In the genomic region with DNA sequence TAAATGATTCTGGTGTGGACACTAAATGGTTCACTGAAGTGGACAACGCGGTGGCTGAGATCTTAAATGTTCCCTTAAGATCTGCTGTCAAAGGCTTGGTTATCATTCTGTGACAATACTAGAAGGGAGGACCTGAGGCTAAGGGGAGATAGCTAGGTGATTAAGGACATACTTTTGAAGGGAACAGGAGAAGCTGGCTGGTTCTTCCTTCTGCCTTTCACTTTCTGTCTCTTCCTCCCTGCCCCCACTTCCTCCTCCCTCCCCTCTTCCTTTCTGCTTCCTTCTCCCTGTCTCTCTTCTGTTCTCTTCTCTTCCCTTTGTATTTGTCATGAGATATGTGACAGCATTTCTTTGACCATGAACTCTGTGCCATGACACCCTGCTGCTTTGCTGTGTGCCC, we compare ENCODE assay signal across 18 mouse cellular contexts. TPM values are rescaled to one million over a fixed set of nuclear protein-coding genes. Genes with fewer than 3 reads are reported as not detected.
DNase-seq lines count a peak whose midpoint lies in the region; ATAC-seq and TF ChIP-seq lines count a peak whose summit lies in the region.
"Had no signal": no experiment of that assay in that cellular context is flagged by ENCODE, and none has a peak within 500 bp of the region (broad histone marks: within the 10 kb centered on the region; RNA-seq: fewer than 3 reads in every experiment).

No protein-coding gene starts in this region.

- H3K4me2 ChIP-seq in midbrain, postnatal 0 days (ENCODE audit: low read depth, low read length, poor library complexity, severe bottlenecking), result no peak overlapping the region
- H3K4me2 ChIP-seq: forebrain, embryonic 13.5 days; heart, embryonic 15.5 days; hindbrain, embryonic 14.5 days; limb, embryonic 15.5 days; neural tube, embryonic 13.5 days had no signal

- no peak overlapping the region for H3K9ac ChIP-seq in midbrain, postnatal 0 days (replicated peaks; ENCODE audit: low read length, poor library complexity, severe bottlenecking)
- H3K9ac ChIP-seq: forebrain, embryonic 13.5 days; heart, embryonic 15.5 days; hindbrain, embryonic 14.5 days; limb, embryonic 15.5 days; neural tube, embryonic 13.5 days had no signal

- no peaks in the 10 kb centered on the region for H3K9me3 ChIP-seq in G1E (replicated peaks)
- no peaks in the 10 kb centered on the region for H3K9me3 ChIP-seq in megakaryocyte, embryonic 14.5 days
- H3K9me3 ChIP-seq in midbrain, postnatal 0 days (ENCODE audit: low read length), result no peaks in the 10 kb centered on the region
- H3K9me3 ChIP-seq in midbrain, embryonic 10.5 days (replicated peaks), result no peaks in the 10 kb centered on the region
- H3K9me3 ChIP-seq: forebrain, embryonic 13.5 days; heart, embryonic 15.5 days; limb, embryonic 15.5 days; neural tube, embryonic 13.5 days had no signal

- 90% methylated on average over 2 of the region's 2 CpGs for WGBS in midbrain, postnatal 0 days
- WGBS in midbrain, embryonic 10.5 days, result 91% methylated on average over 2 of the region's 2 CpGs

- H3K4me3 ChIP-seq in layer of hippocampus, adult 2 months, result no peak overlapping the region
- peak overlapping the region; percentile 36; the same call in 1 of the 2 replicates for H3K4me3 ChIP-seq in G1E (ENCODE audit: low read depth, low read length)
- peak overlapping the region; percentile 59 for H3K4me3 ChIP-seq in megakaryocyte, embryonic 14.5 days (replicated peaks)
- H3K4me3 ChIP-seq in midbrain, postnatal 0 days (ENCODE audit: low read depth, low read length), result no peak overlapping the region
- no peak overlapping the region for H3K4me3 ChIP-seq in midbrain, embryonic 10.5 days
- H3K4me3 ChIP-seq: forebrain, embryonic 13.5 days; heart, embryonic 15.5 days; left cerebral cortex, adult 2 months; limb, embryonic 15.5 days; neural tube, embryonic 13.5 days had no signal

- DNase-seq in layer of hippocampus, adult 2 months (ENCODE audit: low spot score in 2 of 2), result no peak
- DNase-seq in layer of hippocampus, adult 8-10 months (ENCODE audit: low spot score in 2 of 2), result no peak
- no peak for DNase-seq in G1E (ENCODE audit: low spot score)
- no peak for DNase-seq in midbrain, postnatal 0 days (ENCODE audit: low spot score)
- DNase-seq in midbrain, embryonic 10.5 days (ENCODE audit: low spot score), result no peak
- DNase-seq in adrenal gland, postnatal 36 days, result no peak
- DNase-seq: kidney, adult 8-10 months; lung, postnatal 36 days; right cerebral cortex, postnatal 4 days had no signal

- H3K4me1 ChIP-seq in G1E (ENCODE audit: insufficient read depth, low read depth, low read length), result peaks cover 43% of the 10 kb centered on the region
- H3K4me1 ChIP-seq in megakaryocyte, embryonic 14.5 days, result peaks cover 97% of the 10 kb centered on the region
- no peaks in the 10 kb centered on the region for H3K4me1 ChIP-seq in midbrain, postnatal 0 days (ENCODE audit: insufficient read depth, low read length)
- peaks cover 3% of the 10 kb centered on the region; the same call in 1 of the 2 replicates for H3K4me1 ChIP-seq in midbrain, embryonic 10.5 days
- H3K4me1 ChIP-seq: limb, embryonic 15.5 days had no signal

- peak overlapping the region; percentile 59 for H3K27ac ChIP-seq in layer of hippocampus, adult 2 months
- no peak overlapping the region for H3K27ac ChIP-seq in midbrain, postnatal 0 days (ENCODE audit: low read depth, low read length)
- H3K27ac ChIP-seq in midbrain, embryonic 10.5 days (replicated peaks), result no peak overlapping the region
- H3K27ac ChIP-seq: forebrain, embryonic 13.5 days; hindbrain, embryonic 14.5 days; limb, embryonic 15.5 days; neural tube, embryonic 13.5 days had no signal

- ATAC-seq in G1E (ENCODE audit: extremely low read depth, insufficient number of reproducible peaks, low FRiP score, poor library complexity, severe bottlenecking), result no peak; the same call in 1 of the 2 replicates
- ATAC-seq in inflammation-experienced regulatory T-cells, adult 6 months, result peak; percentile 78
- ATAC-seq in midbrain, postnatal 0 days (ENCODE audit: low FRiP score), result no peak
- ATAC-seq: forebrain, embryonic 13.5 days; midbrain, embryonic 16.5 days had no signal

- H3K36me3 ChIP-seq in G1E (replicated peaks), result peaks cover 32% of the 10 kb centered on the region
- peaks cover 80% of the 10 kb centered on the region for H3K36me3 ChIP-seq in megakaryocyte, embryonic 14.5 days (replicated peaks; ENCODE audit: low read length)
- H3K36me3 ChIP-seq in midbrain, postnatal 0 days (ENCODE audit: insufficient read depth, low read length), result no peaks in the 10 kb centered on the region
- H3K36me3 ChIP-seq in midbrain, embryonic 10.5 days, result no peaks in the 10 kb centered on the region
- H3K36me3 ChIP-seq: heart, embryonic 15.5 days; limb, embryonic 15.5 days; neural tube, embryonic 13.5 days had no signal

- no peaks in the 10 kb centered on the region for H3K27me3 ChIP-seq in G1E (ENCODE audit: insufficient read depth, low read length)
- no peaks in the 10 kb centered on the region for H3K27me3 ChIP-seq in megakaryocyte, embryonic 14.5 days (replicated peaks)
- no peaks in the 10 kb centered on the region for H3K27me3 ChIP-seq in midbrain, postnatal 0 days (ENCODE audit: insufficient read depth, low read length)
- no peaks in the 10 kb centered on the region for H3K27me3 ChIP-seq in midbrain, embryonic 10.5 days (ENCODE audit: low read depth, poor library complexity, severe bottlenecking)
- H3K27me3 ChIP-seq: forebrain, embryonic 13.5 days; heart, embryonic 15.5 days; limb, embryonic 15.5 days; neural tube, embryonic 13.5 days had no signal

- no peak for TF ChIP-seq CTCF in layer of hippocampus, adult 2 months (conservative IDR thresholded peaks at IDR 0.05)
- TF ChIP-seq CTCF in G1E (IDR thresholded peaks at IDR 0.05; ENCODE audit: low read depth, low read length), result no peak
- TF ChIP-seq CTCF in midbrain, postnatal 0 days (IDR thresholded peaks at IDR 0.05), result no peak

RNA-seq across cellular contexts. Expression of gene Atp8a1, which starts 26.0 kb away (rescaled TPM):
- total RNA-seq in layer of hippocampus, adult 2 months (2021), result 100 to 1,000 TPM; 175 to 184 TPM
- 100 to 1,000 TPM; 165 to 213 (median 188) TPM for total RNA-seq in layer of hippocampus, adult 8-10 months (2022)
- 156 and 177 TPM in 2 replicates for total RNA-seq in G1E (2014; fragmentation: Nextera tagmentation)
- total RNA-seq in G1E (2017), result 75.0 and 81.3 TPM in 2 replicates
- 13.5 and 14.8 TPM in 2 replicates for polyA plus RNA-seq in G1E (2012)
- polyA plus RNA-seq in inflammation-experienced regulatory T-cells, adult 6 months (2017; shearing (Covaris generic)), result 10 to 100 TPM in 2 of 3 experiments, 1 to 10 TPM in 1; 5.0 to 12.7 (median 12.0) TPM
- polyA plus RNA-seq in megakaryocyte, embryonic 14.5 days (2012; ENCODE audit: insufficient read depth, low replicate concordance), result 39.1 and 107 TPM in 2 replicates
- 95.7 and 104 TPM in 2 replicates for total RNA-seq in midbrain, postnatal 0 days (2014; rRNA removed)
- 35.5 and 42.9 TPM in 2 replicates for polyA plus RNA-seq in midbrain, postnatal 0 days (2015; fragmentation: Nextera tagmentation; extraction: Ambion mirVana)
- 21.3 and 29.6 TPM in 2 replicates for polyA plus RNA-seq in midbrain, embryonic 10.5 days (2016; fragmentation: Nextera tagmentation; extraction: Ambion mirVana)
- total RNA-seq in adrenal gland, postnatal 36 days (2021), result 10 to 100 TPM; 15.8 to 25.7 TPM

Comparison
In these comparisons a context has a peak if more than half of its experiments do, and no peak if none do; other contexts are left out.
1. H3K4me3 ChIP-seq: peak in G1E (single experiment) and megakaryocyte, embryonic 14.5 days (single experiment); none in layer of hippocampus, adult 2 months (single experiment), midbrain, postnatal 0 days (single experiment) and midbrain, embryonic 10.5 days (single experiment).